Mouse (Mus musculus) olfactory bulb, adult 2 months (tissue): ENCODE measurements around the gene Kcnq5. TPM values are rescaled to one million over a fixed set of nuclear protein-coding genes. Genes with fewer than 3 reads are reported as not detected.
A peak's percentile ranks its signal among the peaks of the same experiment; 100 is the strongest.

Source experiments
- H3K27ac ChIP-seq: fragments of 200-500 bp; 2 replicates; pipeline ENCODE4 v1.5.1; 2012; ENCODE audit warnings: low read depth, low read length; ENCODE audit not compliant: insufficient read depth
- H3K4me1 ChIP-seq: fragments of 200-500 bp; 2 replicates; pipeline ENCODE4 v1.6.1; 2012; ENCODE audit warnings: low read length; ENCODE audit not compliant: control insufficient read depth, insufficient read depth
- H3K4me3 ChIP-seq: fragments of 200-500 bp; 2 replicates; pipeline ENCODE4 v1.5.1; 2012; ENCODE audit warnings: mild to moderate bottlenecking, low read depth, low read length, moderate library complexity; ENCODE audit not compliant: insufficient read depth
- CTCF ChIP-seq: fragments of 200-500 bp; IDR thresholded peaks from 2 replicates; pipeline ENCODE4 v1.5.1; 2012; ENCODE audit warnings: low read depth, mild to moderate bottlenecking, low read length, moderate library complexity; ENCODE audit not compliant: insufficient read depth
- POLR2A ChIP-seq: fragments of 200-500 bp; IDR thresholded peaks from 2 replicates; pipeline ENCODE4 v1.6.1; 2012; ENCODE audit warnings: mild to moderate bottlenecking, low read depth, low read length, moderate library complexity; ENCODE audit not compliant: insufficient read depth
- WGBS: fragments of 180-500 bp; shearing (Covaris S2); methylation state at CpG from one replicate; pipeline ENCODE4 v1.1.7; 2018; 5-methylcytosine and 5-hydroxymethylcytosine counted together
- polyA plus RNA-seq: library from polyadenylated mRNA; stranded (reverse); fragments of >200 nt; gene quantifications from 2 replicates; pipeline ENCODE4 v1.2.4, GENCODE M21; 2012; ENCODE audit warnings: low replicate concordance; ENCODE audit not compliant: missing spikeins, insufficient read depth, insufficient read length

The Kcnq5 gene
- polyA plus RNA-seq, 1 experiment, result not detected

DNA sequence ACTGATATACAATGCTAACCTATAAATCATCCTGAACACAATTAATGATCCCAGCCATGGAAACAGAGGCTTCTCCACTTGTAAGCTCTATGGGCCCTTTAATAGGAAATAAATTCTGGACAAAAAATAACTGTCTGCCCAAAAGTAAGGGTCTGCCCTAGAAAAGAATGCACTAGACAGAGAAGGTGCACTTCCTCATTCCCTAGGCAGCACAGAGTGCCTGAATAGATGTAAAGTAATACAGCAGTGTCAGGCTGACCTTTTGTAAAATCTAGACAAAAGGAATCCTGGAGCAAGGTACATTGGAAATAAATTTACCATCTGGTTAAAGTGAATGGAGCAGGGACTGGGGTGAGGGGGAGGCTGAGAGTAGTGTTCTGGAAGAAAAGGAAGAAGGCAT is 417.8 kb downstream of the Kcnq5 start:
- Histone ChIP-seq H3K4me3 (no peak overlapping the region), H3K27ac (no peak overlapping the region), H3K4me1 (no peaks in the 10 kb centered on the region)
- TF ChIP-seq POLR2A, result no peak
- no peak for TF ChIP-seq CTCF

- Histone ChIP-seq H3K4me3 (no peak overlapping the region), H3K4me1 (no peaks in the 10 kb centered on the region), H3K27ac (no peak overlapping the region)
- 77% methylated on average over 2 of the region's 2 CpGs for WGBS
- TF ChIP-seq CTCF (no peak), POLR2A (no peak)
These were observed 422.3 kb downstream of the Kcnq5 start for GRCm38 (mm10) chr1:21539486-21539885.

GRCm38 (mm10) chr1:21530823-21531222 is 430.9 kb downstream of the Kcnq5 start:
- Histone ChIP-seq H3K4me3 (no peak overlapping the region), H3K27ac (no peak overlapping the region), H3K4me1 (no peaks in the 10 kb centered on the region)
- WGBS, result 51% methylated on average over 1 of the region's 1 CpGs
- TF ChIP-seq CTCF (no peak), POLR2A (no peak)

DNA sequence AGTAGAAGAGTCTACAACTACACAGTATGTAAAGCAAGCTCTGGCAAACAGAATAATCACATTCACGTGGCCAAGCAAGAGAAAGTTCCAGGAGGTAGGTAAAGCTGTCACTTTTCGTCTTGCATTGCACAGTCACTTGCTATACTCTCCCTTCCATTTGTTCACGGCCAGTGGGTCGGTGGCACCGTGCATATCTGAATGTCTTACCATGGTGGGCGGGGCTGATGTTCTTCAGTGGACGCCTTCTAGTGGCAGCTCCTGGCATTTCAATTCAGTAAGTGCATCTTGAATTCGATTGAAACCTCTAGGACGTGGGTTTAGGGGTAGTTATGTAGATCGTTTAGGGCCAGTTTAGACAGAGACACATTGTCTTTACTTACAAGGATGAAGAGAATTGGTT is 439.7 kb downstream of the Kcnq5 start:
- Histone ChIP-seq H3K27ac (no peak overlapping the region), H3K4me1 (no peaks in the 10 kb centered on the region), H3K4me3 (no peak overlapping the region)
- TF ChIP-seq CTCF (no peak), POLR2A (no peak)
- 80% methylated on average over 10 of the region's 10 CpGs for WGBS

GRCm38 (mm10) chr1:21521475-21521874 is 440.3 kb downstream of the Kcnq5 start:
- Histone ChIP-seq H3K4me1 (no peaks in the 10 kb centered on the region), H3K4me3 (no peak overlapping the region), H3K27ac (no peak overlapping the region)
- TF ChIP-seq CTCF, result no peak
- TF ChIP-seq POLR2A, result no peak
- WGBS, result 91% methylated on average over 8 of the region's 8 CpGs

- TF ChIP-seq POLR2A (no peak), CTCF (no peak)
- Histone ChIP-seq H3K4me3 (no peak overlapping the region), H3K27ac (no peak overlapping the region), H3K4me1 (no peaks in the 10 kb centered on the region)
- 91% methylated on average over 10 of the region's 10 CpGs for WGBS
These were observed 441.6 kb downstream of the Kcnq5 start for GRCm38 (mm10) chr1:21520116-21520645.

GRCm38 (mm10) chr1:21506665-21507064 is 455.1 kb downstream of the Kcnq5 start:
- TF ChIP-seq CTCF (no peak), POLR2A (no peak)
- Histone ChIP-seq H3K4me1 (no peaks in the 10 kb centered on the region), H3K4me3 (no peak overlapping the region), H3K27ac (no peak overlapping the region)
- WGBS, result 85% methylated on average over 7 of the region's 7 CpGs

GRCm38 (mm10) chr1:21499815-21500534 is 461.8 kb downstream of the Kcnq5 start:
- WGBS, result 27% methylated on average over 10 of the region's 10 CpGs
- H3K27ac ChIP-seq, result peak overlapping the region; percentile 82
- no peak overlapping the region for H3K4me3 ChIP-seq
- no peak for TF ChIP-seq POLR2A
- no peak for TF ChIP-seq CTCF
- H3K4me1 ChIP-seq, result no peaks in the 10 kb centered on the region

GRCm38 (mm10) chr1:21496307-21496706 is 465.4 kb downstream of the Kcnq5 start:
- Histone ChIP-seq H3K4me3 (no peak overlapping the region), H3K27ac (no peak overlapping the region), H3K4me1 (no peaks in the 10 kb centered on the region)
- TF ChIP-seq CTCF, result no peak
- no peak for TF ChIP-seq POLR2A
- 47% methylated on average over 3 of the region's 3 CpGs for WGBS

GRCm38 (mm10) chr1:21488645-21489044 is 473.1 kb downstream of the Kcnq5 start:
- Histone ChIP-seq H3K4me1 (no peaks in the 10 kb centered on the region), H3K27ac (no peak overlapping the region), H3K4me3 (no peak overlapping the region)
- WGBS, result 93% methylated on average over 3 of the region's 3 CpGs
- TF ChIP-seq POLR2A, result no peak
- TF ChIP-seq CTCF, result no peak
